ENCODE assay signal across 14 mouse cellular contexts in genomic region chr7:110166233-110166632, GRCm38 (mm10). TPM values are rescaled to one million over a fixed set of nuclear protein-coding genes. Genes with fewer than 3 reads are reported as not detected.
DNase-seq lines count a peak whose midpoint lies in the region; TF ChIP-seq lines count a peak whose summit lies in the region.
"Had no signal": no experiment of that assay in that cellular context is flagged by ENCODE, and none has a peak within 500 bp of the region (broad histone marks: within the 10 kb centered on the region; RNA-seq: fewer than 3 reads in every experiment).

No protein-coding gene starts in this region.

- peaks cover 15% of the 10 kb centered on the region for H3K4me1 ChIP-seq in bone marrow macrophage, adult 2 months (ENCODE audit: control insufficient read depth, insufficient read depth, low read length)

- TF ChIP-seq POLR2A in bone marrow macrophage, adult 2 months (IDR thresholded peaks at IDR 0.05; ENCODE audit: borderline replicate concordance, low read depth, low read length), result no peak

- no peak for TF ChIP-seq CTCF in bone marrow macrophage, adult 2 months (IDR thresholded peaks at IDR 0.05; ENCODE audit: low read depth, low read length)

- peak overlapping the region; percentile 40 for H3K4me3 ChIP-seq in bone marrow macrophage, adult 2 months (ENCODE audit: insufficient read depth, low read length)
- H3K4me3 ChIP-seq: limb, embryonic 10.5 days; midbrain, embryonic 12.5 days had no signal

- DNase-seq in 416B (ENCODE audit: low read depth), result peak; percentile 53
- peak; percentile 82 to 85 for DNase-seq in B cell, adult 2 months
- DNase-seq in monocyte, adult 2 months (ENCODE audit: low read depth in 1 of 2, low spot score in 2 of 2), result peak; percentile 24 to 53
- DNase-seq in kidney, postnatal 10 days, result no peak
- no peak for DNase-seq in urinary bladder, postnatal 36 days (ENCODE audit: low spot score in 2 of 2)
- no peak for DNase-seq in frontal cortex, postnatal 10 days (ENCODE audit: low spot score in 2 of 2)
- DNase-seq: adrenal gland, postnatal 10 days; cerebellum, adult 11 months; kidney, adult 18-20 months; lung, embryonic 14.5 days had no signal

- H3K27ac ChIP-seq in bone marrow macrophage, adult 2 months (ENCODE audit: insufficient read depth, low read depth, low read length), result peak overlapping the region; percentile 85
- H3K27ac ChIP-seq: limb, embryonic 10.5 days; midbrain, embryonic 12.5 days; stomach, postnatal 0 days had no signal

RNA-seq across cellular contexts. Expression of gene Wee1, which starts 44.4 kb away (rescaled TPM):
- polyA plus RNA-seq in bone marrow macrophage, adult 2 months (2012; ENCODE audit: insufficient read depth, insufficient read length, missing spikeins), result 7.1 and 7.2 TPM in 2 replicates

RNA-seq across cellular contexts. Expression of gene Swap70, which starts 55.3 kb away (rescaled TPM):
- polyA plus RNA-seq in bone marrow macrophage, adult 2 months (2012; ENCODE audit: insufficient read depth, insufficient read length, missing spikeins), result 113 and 114 TPM in 2 replicates

Comparison
In these comparisons a context has a peak if more than half of its experiments do, and no peak if none do; other contexts are left out.
1. DNase-seq: peak in 416B (single experiment), B cell, adult 2 months (2 of 2) and monocyte, adult 2 months (2 of 2); none in kidney, postnatal 10 days (single experiment), urinary bladder, postnatal 36 days (0 of 2) and frontal cortex, postnatal 10 days (0 of 2).